Mouse (Mus musculus) naive thymus-derived CD4-positive, alpha-beta T cell, adult 2 months (primary cell): ENCODE measurements at regions not wholly inside any gene's neighbourhood (a gene's known extent, or its start where the extent isn't known, plus 50 kb on each side); places are given as distances from the start of the nearest gene placed in this dataset.

Experiments
- DNase-seq: peaks from one replicate; pipeline ENCODE4 v3.0.0-alpha.2; 2011; ENCODE audit warnings: low read depth

- no peak for DNase-seq
These were observed 229.2 kb upstream of the Dcn start for GRCm38 (mm10) chr10:97250167-97250566.

GRCm38 (mm10) chr10:97265959-97266517 lies 213.4 kb upstream of the Dcn start:
- DNase-seq: no peak

GRCm38 (mm10) chr10:97282416-97282815 lies 197.0 kb upstream of the Dcn start:
- DNase-seq: no peak

GRCm38 (mm10) chr10:97282841-97283496 lies 196.4 kb upstream of the Dcn start:
- DNase-seq: no peak

GRCm38 (mm10) chr10:97304791-97305355 lies 174.5 kb upstream of the Dcn start:
- DNase-seq: no peak

GRCm38 (mm10) chr10:97309580-97309979 lies 169.8 kb upstream of the Dcn start:
- no peak for DNase-seq

- no peak for DNase-seq
These were observed 166.9 kb upstream of the Dcn start for GRCm38 (mm10) chr10:97312509-97312908.

- DNase-seq: peak; percentile 95
These were observed 166.4 kb upstream of the Dcn start for GRCm38 (mm10) chr10:97312978-97313377.

GRCm38 (mm10) chr10:97313407-97313901 lies 166.0 kb upstream of the Dcn start:
- DNase-seq: peak; percentile 92

- DNase-seq: no peak
These were observed 146.8 kb upstream of the Dcn start for GRCm38 (mm10) chr10:97332639-97333038.

GRCm38 (mm10) chr10:97334044-97334443 lies 145.4 kb upstream of the Dcn start:
- no peak for DNase-seq

- DNase-seq: no peak
These were observed 144.7 kb upstream of the Dcn start for GRCm38 (mm10) chr10:97334606-97335150.

GRCm38 (mm10) chr10:97338033-97338692 lies 141.2 kb upstream of the Dcn start:
- DNase-seq: no peak

GRCm38 (mm10) chr10:97339866-97340706 lies 139.3 kb upstream of the Dcn start:
- peak; percentile 61 for DNase-seq

GRCm38 (mm10) chr10:97345347-97345746 lies 134.1 kb upstream of the Dcn start:
- DNase-seq: peak; percentile 75

GRCm38 (mm10) chr10:97346949-97347348 lies 132.5 kb upstream of the Dcn start:
- DNase-seq: no peak

- DNase-seq: no peak
These were observed 110.8 kb upstream of the Dcn start for GRCm38 (mm10) chr10:97368625-97369024.

- DNase-seq: peak; percentile 69
These were observed 103.6 kb upstream of the Dcn start for GRCm38 (mm10) chr10:97375824-97376223.

GRCm38 (mm10) chr10:97376376-97376775 lies 103.0 kb upstream of the Dcn start:
- no peak for DNase-seq

- no peak for DNase-seq
These were observed 97.8 kb upstream of the Dcn start for GRCm38 (mm10) chr10:97381586-97381985.

GRCm38 (mm10) chr10:97383881-97384280 lies 95.5 kb upstream of the Dcn start:
- DNase-seq: no peak
